Mouse (Mus musculus) A20 (cell line): ENCODE measurements around the gene Hacd2.

Experiments
- DNase-seq: peaks from one replicate; pipeline ENCODE4 v3.0.0-alpha.2; 2011; ENCODE audit warnings: low read depth, low spot score

Gene Hacd2

GRCm38 (mm10) chr16:35022242-35023137, at the start of gene Hacd2:
Gene Hacd2 (plus strand): TSS chr16:35022428.
- peak; percentile 97 for DNase-seq

- DNase-seq: no peak
Observed at GRCm38 (mm10) chr16:34972471-34972870, 49.8 kb upstream of the Hacd2 start.

- peak; percentile 40 for DNase-seq
Observed at GRCm38 (mm10) chr16:34975544-34975943, 46.7 kb upstream of the Hacd2 start.

- DNase-seq: peak; percentile 54
Observed at GRCm38 (mm10) chr16:34976630-34977029, 45.6 kb upstream of the Hacd2 start.

GRCm38 (mm10) chr16:34978018-34978417, 44.2 kb upstream of the Hacd2 start:
- DNase-seq: no peak

GRCm38 (mm10) chr16:34981009-34981408, 41.2 kb upstream of the Hacd2 start:
- no peak for DNase-seq

GRCm38 (mm10) chr16:34984203-34985030, 37.8 kb upstream of the Hacd2 start:
- DNase-seq: no peak

GRCm38 (mm10) chr16:34985031-34985346, 37.2 kb upstream of the Hacd2 start:
- DNase-seq: no peak

- no peak for DNase-seq
Observed at GRCm38 (mm10) chr16:34986211-34986825, 35.9 kb upstream of the Hacd2 start.

- DNase-seq: no peak
Observed at GRCm38 (mm10) chr16:34991365-34991764, 30.9 kb upstream of the Hacd2 start.

- DNase-seq: no peak
Observed at GRCm38 (mm10) chr16:34992854-34993253, 29.4 kb upstream of the Hacd2 start.

GRCm38 (mm10) chr16:34993694-34994330, 28.4 kb upstream of the Hacd2 start:
- no peak for DNase-seq

GRCm38 (mm10) chr16:34994641-34995141, 27.5 kb upstream of the Hacd2 start:
- DNase-seq: no peak

- DNase-seq: peak; percentile 34
Observed at GRCm38 (mm10) chr16:34996133-34996532, 26.1 kb upstream of the Hacd2 start.

- peak; percentile 49 for DNase-seq
Observed at GRCm38 (mm10) chr16:34997052-34997451, 25.2 kb upstream of the Hacd2 start.

GRCm38 (mm10) chr16:34997576-34997975, 24.7 kb upstream of the Hacd2 start:
- DNase-seq: peak; percentile 58

GRCm38 (mm10) chr16:34999016-34999415, 23.2 kb upstream of the Hacd2 start:
- no peak for DNase-seq

- no peak for DNase-seq
Observed at GRCm38 (mm10) chr16:34999986-35000385, 22.2 kb upstream of the Hacd2 start.

- DNase-seq: no peak
Observed at GRCm38 (mm10) chr16:35000923-35001560, 21.2 kb upstream of the Hacd2 start.

GRCm38 (mm10) chr16:35004356-35004755, 17.9 kb upstream of the Hacd2 start:
- DNase-seq: no peak

GRCm38 (mm10) chr16:35004756-35005155, 17.5 kb upstream of the Hacd2 start:
- no peak for DNase-seq
